Mouse (Mus musculus) MEL (cell line): Measurements from ENCODE around the gene Hmcn2.

Experiments
- CTCF ChIP-seq, 3 experiments: IDR thresholded peaks in 2 of 3; conservative IDR thresholded peaks in 1 of 3; 2 replicates each; pipeline ENCODE4 v1.5.1; 2011 to 2012; ENCODE audit warnings: low read length in 3 of 3, low read depth in 2 of 3, mild to moderate bottlenecking in 2 of 3, improper control_type of control experiment in 1 of 3, inconsistent platforms in 1 of 3, mixed read lengths in 1 of 3, moderate library complexity in 1 of 3; ENCODE audit not compliant: control insufficient read depth in 1 of 3, insufficient read depth in 1 of 3, poor library complexity in 1 of 3, severe bottlenecking in 1 of 3
- E2F4 ChIP-seq: IDR thresholded peaks from 2 replicates; pipeline ENCODE4 v1.6.1; 2011; ENCODE audit warnings: low read depth, low read length, improper control_type of control experiment, borderline replicate concordance
- EP300 ChIP-seq, 2 experiments: IDR thresholded peaks; 2 replicates each; pipeline ENCODE4 v1.6.1; 2011; ENCODE audit warnings: improper control_type of control experiment in 2 of 2, low read length in 2 of 2, low read depth in 1 of 2, mild to moderate bottlenecking in 1 of 2
- GATA1 ChIP-seq: IDR thresholded peaks from 2 replicates; pipeline ENCODE4 v1.6.1; 2011; ENCODE audit warnings: low read depth, low read length, improper control_type of control experiment
- KAT2A ChIP-seq: conservative IDR thresholded peaks from 2 replicates; pipeline ENCODE4 v1.6.1; 2012; ENCODE audit warnings: low read depth, low read length, improper control_type of control experiment, inconsistent platforms
- MAX ChIP-seq: IDR thresholded peaks from 2 replicates; pipeline ENCODE4 v1.6.1; 2011; ENCODE audit warnings: low read length, improper control_type of control experiment
- MYC ChIP-seq: IDR thresholded peaks from 2 replicates; pipeline ENCODE4 v1.6.1; 2011; ENCODE audit warnings: low read depth, mild to moderate bottlenecking, low read length, improper control_type of control experiment, moderate library complexity
- NELFE ChIP-seq: IDR thresholded peaks from 2 replicates; pipeline ENCODE4 v1.6.1; 2011; ENCODE audit warnings: low read depth, low read length, improper control_type of control experiment
- NRF1 ChIP-seq: IDR thresholded peaks from 2 replicates; pipeline ENCODE4 v1.6.1; 2014; ENCODE audit warnings: low read depth, mild to moderate bottlenecking, inconsistent platforms, low read length, improper control_type of control experiment, moderate library complexity; ENCODE audit not compliant: poor library complexity, insufficient read depth, severe bottlenecking
- POLR2A ChIP-seq, 2 experiments: IDR thresholded peaks; 2 replicates each; pipeline ENCODE4 v1.6.1; 2011 to 2012; ENCODE audit warnings: low read length in 2 of 2, mild to moderate bottlenecking in 2 of 2, control low read depth in 1 of 2, improper control_type of control experiment in 1 of 2, low read depth in 1 of 2, moderate library complexity in 1 of 2; ENCODE audit not compliant: control insufficient read depth in 1 of 2, insufficient read depth in 1 of 2, poor library complexity in 1 of 2
- POLR2AphosphoS5 ChIP-seq: IDR thresholded peaks from 2 replicates; pipeline ENCODE4 v1.6.1; 2012; ENCODE audit warnings: low read depth, borderline replicate concordance, mild to moderate bottlenecking, inconsistent platforms, low read length, moderate library complexity, mixed read lengths
- RAD21 ChIP-seq: IDR thresholded peaks from 2 replicates; pipeline ENCODE4 v1.6.1; 2011; ENCODE audit warnings: mild to moderate bottlenecking, low read depth, low read length, improper control_type of control experiment
- UBTF ChIP-seq: IDR thresholded peaks from 2 replicates; pipeline ENCODE4 v1.6.1; 2012; ENCODE audit warnings: low read depth, mild to moderate bottlenecking, inconsistent platforms, low read length, improper control_type of control experiment, moderate library complexity, borderline replicate concordance; ENCODE audit not compliant: insufficient read depth
- ZMIZ1 ChIP-seq: IDR thresholded peaks from 2 replicates; pipeline ENCODE4 v1.6.1; 2012; ENCODE audit warnings: low read depth, mild to moderate bottlenecking, inconsistent platforms, low read length, improper control_type of control experiment, moderate library complexity

- TF ChIP-seq CTCF (IDR thresholded peaks at IDR 0.05 in 2 of 3, conservative IDR thresholded peaks at IDR 0.05 in 1 of 3; ENCODE audit: control insufficient read depth in 1 of 3, insufficient read depth in 1 of 3, low read depth in 2 of 3, low read length in 3 of 3, poor library complexity in 1 of 3, severe bottlenecking in 1 of 3) (no peak), MYC (no peak), ZMIZ1 (no peak), NELFE (no peak), RAD21 (no peak), POLR2A (IDR thresholded peaks at IDR 0.05; ENCODE audit: control insufficient read depth in 1 of 2, insufficient read depth in 1 of 2, low read depth in 1 of 2, low read length in 2 of 2, poor library complexity in 1 of 2) (no peak), GATA1 (no peak), NRF1 (no peak), EP300 (IDR thresholded peaks at IDR 0.05; ENCODE audit: low read depth in 1 of 2, low read length in 2 of 2) (no peak), MAX (no peak), POLR2AphosphoS5 (no peak), E2F4 (no peak), KAT2A (no peak), UBTF (no peak)
These were observed 63.3 kb downstream of the Hmcn2 start for GRCm38 (mm10) chr2:31377481-31377880.
